Mouse (Mus musculus): Measurements from ENCODE around the gene Mul1. TPM values are rescaled to one million over a fixed set of nuclear protein-coding genes. Genes with fewer than 3 reads are reported as not detected.
A peak's percentile ranks its signal among the peaks of the same experiment; 100 is the strongest.
"Not testable (repeated sequence)": the region's sequence is repeated elsewhere in the genome, so short reads cannot be mapped to it uniquely, and the experiment has no call there.

The Mul1 gene
- polyA plus RNA-seq, 1 experiment from 2014 or later, result 15.6 TPM

- no peak for ATAC-seq (ENCODE audit: low FRiP score, low read depth)
- 78% methylated on average over 3 of the region's 3 CpGs for WGBS
- Histone ChIP-seq H3K36me3 (no peaks in the 10 kb centered on the region), H3K4me2 (replicated peaks) (no peak overlapping the region), H3K27me3 (replicated peaks) (peaks cover 18% of the 10 kb centered on the region), H3K27ac (no peak overlapping the region), H3K4me3 (no peak overlapping the region), H3K9me3 (no peaks in the 10 kb centered on the region), H3K4me1 (peaks cover 4% of the 10 kb centered on the region; the same call in 1 of the 2 replicates), H3K9ac (no peak overlapping the region)
These were observed 18.5 kb upstream of the Mul1 start for GRCm38 (mm10) chr4:138415991-138416390.

- no peak overlapping the region for H3K9ac ChIP-seq
- no peaks in the 10 kb centered on the region for H3K36me3 ChIP-seq
- WGBS, result 58% methylated on average over 5 of the region's 5 CpGs
- peaks cover 14% of the 10 kb centered on the region for H3K27me3 ChIP-seq (replicated peaks)
- no peak overlapping the region for H3K4me3 ChIP-seq
- H3K4me1 ChIP-seq, result peaks cover 4% of the 10 kb centered on the region; the same call in 1 of the 2 replicates
- ATAC-seq (ENCODE audit: low FRiP score, low read depth), result no peak
- no peak overlapping the region for H3K4me2 ChIP-seq (replicated peaks)
- no peaks in the 10 kb centered on the region for H3K9me3 ChIP-seq
- H3K27ac ChIP-seq, result no peak overlapping the region
These were observed 18.1 kb upstream of the Mul1 start for GRCm38 (mm10) chr4:138416414-138416813.

GRCm38 (mm10) chr4:138417882-138418281, 16.6 kb upstream of the Mul1 start:
- Histone ChIP-seq H3K27me3 (replicated peaks) (peaks cover 12% of the 10 kb centered on the region), H3K4me1 (peaks cover 4% of the 10 kb centered on the region; the same call in 1 of the 2 replicates), H3K4me2 (replicated peaks) (no peak overlapping the region), H3K27ac (no peak overlapping the region), H3K36me3 (no peaks in the 10 kb centered on the region), H3K4me3 (no peak overlapping the region), H3K9me3 (no peaks in the 10 kb centered on the region), H3K9ac (no peak overlapping the region)
- ATAC-seq (ENCODE audit: low FRiP score, low read depth), result no peak
- 84% methylated on average over 4 of the region's 4 CpGs for WGBS

GRCm38 (mm10) chr4:138418340-138418957, 16.0 kb upstream of the Mul1 start:
- Histone ChIP-seq H3K4me3 (no peak overlapping the region), H3K4me1 (peaks cover 4% of the 10 kb centered on the region; the same call in 1 of the 2 replicates), H3K27me3 (replicated peaks) (peaks cover 12% of the 10 kb centered on the region), H3K27ac (no peak overlapping the region), H3K9ac (no peak overlapping the region), H3K9me3 (no peaks in the 10 kb centered on the region), H3K36me3 (no peaks in the 10 kb centered on the region), H3K4me2 (replicated peaks) (no peak overlapping the region)
- 59% methylated on average over 11 of the region's 11 CpGs for WGBS
- no peak for ATAC-seq (ENCODE audit: low FRiP score, low read depth)

GRCm38 (mm10) chr4:138425028-138425427, 9.4 kb upstream of the Mul1 start:
- ATAC-seq (ENCODE audit: low FRiP score, low read depth), result no peak
- H3K27me3 ChIP-seq (replicated peaks), result no peaks in the 10 kb centered on the region

GRCm38 (mm10) chr4:138425604-138426003, 8.9 kb upstream of the Mul1 start:
- not testable (repeated sequence) for H3K27ac ChIP-seq; H3K9ac ChIP-seq; H3K36me3 ChIP-seq; H3K27me3 ChIP-seq (replicated peaks); ATAC-seq (ENCODE audit: low FRiP score, low read depth); H3K4me2 ChIP-seq (replicated peaks); H3K4me3 ChIP-seq; H3K9me3 ChIP-seq; H3K4me1 ChIP-seq
- 91% methylated on average over 14 of the region's 14 CpGs for WGBS

More at GRCm38 (mm10) chr4:138425028-138425427, 9.4 kb upstream of the Mul1 start:
- Histone ChIP-seq H3K9ac (no peak overlapping the region), H3K27ac (no peak overlapping the region), H3K36me3 (no peaks in the 10 kb centered on the region), H3K4me2 (replicated peaks) (no peak overlapping the region), H3K9me3 (no peaks in the 10 kb centered on the region), H3K4me3 (no peak overlapping the region), H3K4me1 (no peaks in the 10 kb centered on the region)
- WGBS, result 82% methylated on average over 6 of the region's 6 CpGs

- H3K4me2 ChIP-seq (replicated peaks), result no peak overlapping the region
- no peaks in the 10 kb centered on the region for H3K36me3 ChIP-seq
- H3K27me3 ChIP-seq (replicated peaks), result no peaks in the 10 kb centered on the region
- no peaks in the 10 kb centered on the region for H3K4me1 ChIP-seq
- no peaks in the 10 kb centered on the region for H3K9me3 ChIP-seq
- WGBS, result 43% methylated on average over 22 of the region's 22 CpGs
- 0 out of 2 replicates have a peak overlapping the region, but pooled peaks have one; percentile 9 for H3K9ac ChIP-seq
- no peak for ATAC-seq (ENCODE audit: low FRiP score, low read depth)
- no peak overlapping the region for H3K27ac ChIP-seq
- no peak overlapping the region for H3K4me3 ChIP-seq
These were observed 7.4 kb upstream of the Mul1 start for GRCm38 (mm10) chr4:138426778-138427705.

- no peaks in the 10 kb centered on the region for H3K4me1 ChIP-seq
- no peak for ATAC-seq (ENCODE audit: low FRiP score, low read depth)
- H3K4me2 ChIP-seq (replicated peaks), result no peak overlapping the region
- no peak overlapping the region for H3K4me3 ChIP-seq
- H3K27me3 ChIP-seq (replicated peaks), result no peaks in the 10 kb centered on the region
- 43% methylated on average over 3 of the region's 3 CpGs for WGBS
- no peak overlapping the region for H3K9ac ChIP-seq
- H3K36me3 ChIP-seq, result no peaks in the 10 kb centered on the region
- no peaks in the 10 kb centered on the region for H3K9me3 ChIP-seq
- H3K27ac ChIP-seq, result no peak overlapping the region
These were observed 4.7 kb upstream of the Mul1 start for GRCm38 (mm10) chr4:138429778-138430177.

- peaks cover under 1% of the 10 kb centered on the region; the same call in 1 of the 2 replicates for H3K36me3 ChIP-seq
- H3K9me3 ChIP-seq, result no peaks in the 10 kb centered on the region
- H3K9ac ChIP-seq, result no peak overlapping the region
- H3K4me3 ChIP-seq, result no peak overlapping the region
- no peak for ATAC-seq (ENCODE audit: low FRiP score, low read depth)
- H3K27me3 ChIP-seq (replicated peaks), result no peaks in the 10 kb centered on the region
- H3K27ac ChIP-seq, result no peak overlapping the region
- H3K4me2 ChIP-seq (replicated peaks), result no peak overlapping the region
- 56% methylated on average over 8 of the region's 8 CpGs for WGBS
- H3K4me1 ChIP-seq, result peaks cover 10% of the 10 kb centered on the region
These were observed 3.1 kb upstream of the Mul1 start for GRCm38 (mm10) chr4:138431340-138431739.

GRCm38 (mm10) chr4:138440062-138440461, 5.6 kb downstream of the Mul1 start:
- no peak overlapping the region for H3K27ac ChIP-seq
- H3K4me3 ChIP-seq, result no peak overlapping the region
- ATAC-seq (ENCODE audit: low FRiP score, low read depth), result no peak
- no peaks in the 10 kb centered on the region for H3K9me3 ChIP-seq
- no peak overlapping the region for H3K4me2 ChIP-seq (replicated peaks)
- no peak overlapping the region for H3K9ac ChIP-seq
- 90% methylated on average over 3 of the region's 3 CpGs for WGBS
- H3K4me1 ChIP-seq, result peaks cover 13% of the 10 kb centered on the region
- H3K36me3 ChIP-seq, result peaks cover 59% of the 10 kb centered on the region
- no peaks in the 10 kb centered on the region for H3K27me3 ChIP-seq (replicated peaks)

GRCm38 (mm10) chr4:138444941-138445340, 10.5 kb downstream of the Mul1 start:
- peaks cover 2% of the 10 kb centered on the region; the same call in 1 of the 2 replicates for H3K27me3 ChIP-seq (replicated peaks)
- no peak overlapping the region for H3K4me3 ChIP-seq
- WGBS, result 5% methylated on average over 5 of the region's 5 CpGs
- no peak overlapping the region for H3K27ac ChIP-seq
- no peak overlapping the region for H3K9ac ChIP-seq
- no peak overlapping the region for H3K4me2 ChIP-seq (replicated peaks)
- H3K4me1 ChIP-seq, result peaks cover 25% of the 10 kb centered on the region
- no peaks in the 10 kb centered on the region for H3K9me3 ChIP-seq
- ATAC-seq (ENCODE audit: low FRiP score, low read depth), result no peak
- H3K36me3 ChIP-seq, result peaks cover 24% of the 10 kb centered on the region

GRCm38 (mm10) chr4:138446981-138447380, 12.5 kb downstream of the Mul1 start:
- Histone ChIP-seq H3K9ac (no peak overlapping the region), H3K36me3 (peaks cover 4% of the 10 kb centered on the region), H3K9me3 (no peaks in the 10 kb centered on the region), H3K27ac (no peak overlapping the region), H3K4me2 (replicated peaks) (0 out of 2 replicates have a peak overlapping the region, but pooled peaks have one; percentile 16), H3K27me3 (replicated peaks) (peaks cover 5% of the 10 kb centered on the region), H3K4me3 (no peak overlapping the region), H3K4me1 (peaks cover 25% of the 10 kb centered on the region)
- peak; percentile 42 for ATAC-seq (ENCODE audit: low FRiP score, low read depth)
- WGBS, result 24% methylated on average over 13 of the region's 13 CpGs
